Comparison of ENCODE assay signal across 18 mouse cellular contexts in genomic region chr6:102586056-102586455, GRCm38 (mm10). TPM values are rescaled to one million over a fixed set of nuclear protein-coding genes. Genes with fewer than 3 reads are reported as not detected.
"Had no signal": no experiment of that assay in that cellular context is flagged by ENCODE, and none has a peak within 500 bp of the region (broad histone marks: within the 10 kb centered on the region; RNA-seq: fewer than 3 reads in every experiment).

No protein-coding gene starts in this region.

- H3K36me3 ChIP-seq: neural tube, embryonic 13.5 days; neural tube, embryonic 15.5 days; stomach, embryonic 15.5 days had no signal

- DNase-seq: retina, postnatal 1 day; right cerebral cortex, adult 18-20 months; right cerebral cortex, postnatal 14 days; right cerebral cortex, postnatal 25 days; right cerebral cortex, postnatal 4 days; spleen, adult 18-20 months; thymus, adult 18-20 months; thymus, adult 2 months; thymus, postnatal 14 days; thymus, postnatal 25 days; thymus, postnatal 36 days; thymus, postnatal 4 days had no signal

- H3K4me2 ChIP-seq: neural tube, embryonic 13.5 days; neural tube, embryonic 15.5 days; stomach, embryonic 15.5 days had no signal

- H3K27me3 ChIP-seq: neural tube, embryonic 13.5 days; neural tube, embryonic 15.5 days; stomach, embryonic 15.5 days had no signal

- H3K4me3 ChIP-seq: neural tube, embryonic 13.5 days; neural tube, embryonic 15.5 days; stomach, embryonic 15.5 days had no signal

- H3K4me1 ChIP-seq: neural tube, embryonic 13.5 days; neural tube, embryonic 15.5 days; stomach, embryonic 15.5 days had no signal

- H3K9me3 ChIP-seq: neural tube, embryonic 13.5 days; neural tube, embryonic 15.5 days; stomach, embryonic 15.5 days had no signal

- H3K9ac ChIP-seq: neural tube, embryonic 13.5 days; neural tube, embryonic 15.5 days; stomach, embryonic 15.5 days had no signal

- H3K27ac ChIP-seq: neural tube, embryonic 13.5 days; neural tube, embryonic 15.5 days; stomach, embryonic 15.5 days; stomach, postnatal 0 days had no signal

RNA-seq across cellular contexts. Expression of gene Cntn3, which starts 13.2 kb away (rescaled TPM):
- polyA plus RNA-seq: small intestine, adult 2 months; spleen, adult 2 months; thymus, adult 2 months had no signal
